Mouse (Mus musculus): ENCODE data around the gene Gm12166.

Gene Gm12166

GRCm38 (mm10) chr11:46016061-46016460, 36.1 kb downstream of the Gm12166 start:
- peak; percentile 76 for DNase-seq (ENCODE audit: low read depth, low spot score)
